Mouse (Mus musculus) leukemia stem cell, adult 10-12 weeks (primary cell): Measurements from ENCODE around the gene Sun2. TPM values are rescaled to one million over a fixed set of nuclear protein-coding genes. Genes with fewer than 3 reads are reported as not detected.

Experiments
- polyA plus RNA-seq: library from polyadenylated mRNA; stranded (reverse); fragments of >175 nt; gene quantifications from 2 replicates; pipeline ENCODE4 v1.2.3, GENCODE M21; 2012; ENCODE audit warnings: low replicate concordance

The Sun2 gene
- 58.0 and 63.2 TPM in 2 replicates for polyA plus RNA-seq

GRCm38 (mm10) chr15:79741921-79742705 is at the start of gene Sun2:
Gene Sun2, minus strand, starts transcription at chr15:79742536.

GRCm38 (mm10) chr15:79777749-79778148 is 35.4 kb upstream of the Sun2 start, which contains the start of gene Dnal4:
Gene Dnal4, minus strand, starts transcription at chr15:79777849.

GRCm38 (mm10) chr15:79690426-79691022 is 51.8 kb downstream of the Sun2 start, which contains the start of gene Gtpbp1:
Gene Gtpbp1, plus strand, starts transcription at chr15:79690845.

GRCm38 (mm10) chr15:79687646-79688267 is 54.6 kb downstream of the Sun2 start, which contains the start of gene Josd1:
Gene Josd1, minus strand, starts transcription at chr15:79687919.

Other genes starting within 250 kb of the Sun2 start
- gene Kcnj4, start 237.3 kb downstream of the Sun2 start, polyA plus RNA-seq, result not detected in 2 replicates
- 0.20 TPM in 1 of 2 replicates, not detected in the other for gene Kdelr3, start 226.1 kb downstream of the Sun2 start, polyA plus RNA-seq
- gene Ddx17, start 195.8 kb downstream of the Sun2 start, polyA plus RNA-seq, result 56.6 and 58.3 TPM in 2 replicates
- gene Dmc1, start 137.4 kb downstream of the Sun2 start, polyA plus RNA-seq, result not detected in 2 replicates
- 0.03 and 0.14 TPM in 2 replicates for gene Fam227a, start 83.6 kb downstream of the Sun2 start, polyA plus RNA-seq
- gene Cby1, start 83.3 kb downstream of the Sun2 start, polyA plus RNA-seq, result 82.1 and 89.2 TPM in 2 replicates
- 99.5 and 101 TPM in 2 replicates for gene Tomm22, start 71.7 kb downstream of the Sun2 start, polyA plus RNA-seq
- gene Josd1, start 54.6 kb downstream of the Sun2 start, polyA plus RNA-seq, result 70.7 and 83.5 TPM in 2 replicates
- 113 and 151 TPM in 2 replicates for gene Gtpbp1, start 51.7 kb downstream of the Sun2 start, polyA plus RNA-seq
- 12.0 and 21.0 TPM in 2 replicates for gene Dnal4, start 35.3 kb upstream of the Sun2 start, polyA plus RNA-seq
- 0.45 and 1.6 TPM in 2 replicates for gene Nptxr, start 62.2 kb upstream of the Sun2 start, polyA plus RNA-seq
- gene Npcd, start 91.7 kb upstream of the Sun2 start, polyA plus RNA-seq, result 0.36 TPM in 1 of 2 replicates, not detected in the other
- 33.5 and 38.6 TPM in 2 replicates for gene Cbx6, start 92.2 kb upstream of the Sun2 start, polyA plus RNA-seq
- 1.2 and 3.2 TPM in 2 replicates for gene Apobec3, start 149.1 kb upstream of the Sun2 start, polyA plus RNA-seq
- gene Cbx7, start 228.6 kb upstream of the Sun2 start, polyA plus RNA-seq, result 11.3 and 26.7 TPM in 2 replicates